In genomic region chr13:102770194-102770593, GRCm38 (mm10) we compare ENCODE assay signal across 13 mouse cellular contexts.
DNase-seq lines count a peak whose midpoint lies in the region; ATAC-seq and TF ChIP-seq lines count a peak whose summit lies in the region.
"Had no signal": no experiment of that assay in that cellular context is flagged by ENCODE, and none has a peak within 500 bp of the region (broad histone marks: within the 10 kb centered on the region; RNA-seq: fewer than 3 reads in every experiment).

No protein-coding gene starts in this region.

- no peak for TF ChIP-seq CTCF in liver, adult 2 months (IDR thresholded peaks at IDR 0.05; ENCODE audit: low read depth, low read length)
- no peak for TF ChIP-seq CTCF in liver, postnatal 0 days (IDR thresholded peaks at IDR 0.05; ENCODE audit: low read depth)

- no peak overlapping the region for H3K4me3 ChIP-seq in liver, adult 2 months (ENCODE audit: insufficient read depth, low read depth, low read length)
- H3K4me3 ChIP-seq in liver, postnatal 0 days (ENCODE audit: low read depth, low read length) = no peak overlapping the region
- H3K4me3 ChIP-seq: limb, embryonic 15.5 days; midbrain, embryonic 10.5 days; neural tube, embryonic 12.5 days had no signal

- DNase-seq in heart, adult 11 months = peak; percentile 93
- DNase-seq in heart, postnatal 4 days = no peak
- peak; percentile 23 for DNase-seq in liver, adult 2 months (ENCODE audit: extremely low read depth, low read depth, low spot score)
- DNase-seq in liver, postnatal 0 days = no peak
- DNase-seq in lung, adult 18-20 months = peak; percentile 41 to 68
- DNase-seq in left cerebral cortex, adult 9 months (ENCODE audit: low spot score in 2 of 2) = no peak
- DNase-seq in layer of hippocampus, adult 8-10 months (ENCODE audit: low spot score in 2 of 2) = no peak
- no peak for DNase-seq in adrenal gland, adult 2 months

- H3K79me2 ChIP-seq in liver, adult 2 months (ENCODE audit: control insufficient read depth, insufficient read depth, low read length) = no peaks in the 10 kb centered on the region

- no peak for TF ChIP-seq EP300 in liver, postnatal 0 days (IDR thresholded peaks at IDR 0.05; ENCODE audit: low read depth)

- 78% methylated on average over 8 of the region's 8 CpGs for WGBS in liver, adult 2 months
- 82% methylated on average over 8 of the region's 8 CpGs for WGBS in liver, postnatal 0 days (ENCODE audit: insufficient replicate concordance)

- H3K9ac ChIP-seq in liver, adult 2 months (ENCODE audit: low read depth, low read length) = no peak overlapping the region
- H3K9ac ChIP-seq in liver, postnatal 0 days (replicated peaks) = no peak overlapping the region
- H3K9ac ChIP-seq: limb, embryonic 15.5 days; neural tube, embryonic 12.5 days had no signal

- ATAC-seq in liver, postnatal 0 days = no peak
- ATAC-seq: activated CD4-positive, CD25-positive, alpha-beta regulatory T cell, adult 4 months had no signal

- no peaks in the 10 kb centered on the region for H3K27me3 ChIP-seq in liver, adult 2 months (ENCODE audit: control insufficient read depth, insufficient read depth, low read length)
- no peaks in the 10 kb centered on the region for H3K27me3 ChIP-seq in liver, postnatal 0 days (ENCODE audit: insufficient read depth, low read length)
- H3K27me3 ChIP-seq: CH12.LX; limb, embryonic 15.5 days; neural tube, embryonic 12.5 days had no signal

- no peak overlapping the region for H3K4me2 ChIP-seq in liver, postnatal 0 days (ENCODE audit: low read depth, low read length)
- H3K4me2 ChIP-seq: limb, embryonic 15.5 days; neural tube, embryonic 12.5 days had no signal

- H3K27ac ChIP-seq in liver, adult 2 months (replicated peaks; ENCODE audit: insufficient read depth, low read depth, low read length) = no peak overlapping the region
- no peak overlapping the region for H3K27ac ChIP-seq in liver, postnatal 0 days (ENCODE audit: low read depth)
- H3K27ac ChIP-seq: limb, embryonic 15.5 days; midbrain, embryonic 10.5 days; neural tube, embryonic 12.5 days had no signal

- no peaks in the 10 kb centered on the region for H3K4me1 ChIP-seq in liver, adult 2 months (ENCODE audit: control insufficient read depth, insufficient read depth, low read length)
- H3K4me1 ChIP-seq in liver, postnatal 0 days (ENCODE audit: insufficient read depth) = no peaks in the 10 kb centered on the region
- H3K4me1 ChIP-seq: limb, embryonic 15.5 days had no signal

- no peaks in the 10 kb centered on the region for H3K9me3 ChIP-seq in liver, postnatal 0 days (ENCODE audit: low read length)
- H3K9me3 ChIP-seq: limb, embryonic 15.5 days; midbrain, embryonic 10.5 days; neural tube, embryonic 12.5 days had no signal

- no peak for TF ChIP-seq POLR2A in liver, adult 2 months (IDR thresholded peaks at IDR 0.05; ENCODE audit: extremely low read depth, insufficient read depth, low read length)

- peaks cover 29% of the 10 kb centered on the region for H3K36me3 ChIP-seq in liver, adult 2 months (ENCODE audit: control insufficient read depth, insufficient read depth, low read length)
- peaks cover 9% of the 10 kb centered on the region for H3K36me3 ChIP-seq in liver, postnatal 0 days (replicated peaks; ENCODE audit: insufficient read depth, low read length)
- H3K36me3 ChIP-seq: neural tube, embryonic 12.5 days had no signal

Comparison
In these comparisons a context has a peak if more than half of its experiments do, and no peak if none do; other contexts are left out.
1. DNase-seq: peak in heart, adult 11 months (single experiment), liver, adult 2 months (single experiment) and lung, adult 18-20 months (2 of 2); none in heart, postnatal 4 days (single experiment), liver, postnatal 0 days (single experiment), left cerebral cortex, adult 9 months (0 of 2), layer of hippocampus, adult 8-10 months (0 of 2) and adrenal gland, adult 2 months (single experiment).